Mouse (Mus musculus) layer of hippocampus, postnatal 25 days (tissue): Measurements from ENCODE around the gene Usp18. TPM values are rescaled to one million over a fixed set of nuclear protein-coding genes. Genes with fewer than 3 reads are reported as not detected.

ENCODE experiments used
- DNase-seq, 2 experiments: peaks; one replicate each; pipeline ENCODE4 v3.0.0; 2022; ENCODE audit warnings: mixed read lengths in 2 of 2, low spot score in 1 of 2; ENCODE audit errors: extremely low spot score in 1 of 2
- total RNA-seq, 2 experiments: library from RNA; stranded (reverse); gene quantifications; 2 replicates each; pipeline ENCODE4 v1.2.3; 2021

Gene Usp18
- total RNA-seq, 2 experiments from 2014 or later = 0.26 to 0.30 TPM

DNA sequence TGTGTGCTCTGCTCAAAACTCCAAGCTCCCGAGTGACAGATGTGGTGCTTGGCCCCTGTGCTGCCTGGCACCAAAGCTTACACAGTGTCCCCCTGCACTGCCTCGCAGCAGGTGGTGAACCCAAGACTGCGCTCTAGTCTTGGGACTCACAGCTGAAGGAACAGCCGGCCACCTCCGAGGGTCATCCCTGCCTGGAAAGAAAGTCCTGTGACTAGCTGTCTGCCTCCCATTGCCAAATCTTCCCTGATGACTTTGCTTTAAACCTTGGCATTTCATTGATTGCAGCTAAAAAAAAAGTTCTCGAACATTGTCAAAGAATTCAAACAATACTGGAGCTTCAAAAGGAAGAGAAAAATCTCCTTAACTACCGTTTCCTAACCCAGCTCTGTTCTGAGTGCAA is 53.6 kb downstream of the Usp18 start:
- no peak for DNase-seq

GRCm38 (mm10) chr6:121299954-121300353 is 54.2 kb downstream of the Usp18 start, which contains the start of gene Slc6a13:
Gene Slc6a13 (plus strand): TSS chr6:121300227.
- no peak for DNase-seq

GRCm38 (mm10) chr6:121300504-121300903 is 54.8 kb downstream of the Usp18 start:
- DNase-seq = no peak

- DNase-seq = no peak
Measured at GRCm38 (mm10) chr6:121303466-121304220, 57.9 kb downstream of the Usp18 start.

GRCm38 (mm10) chr6:121304630-121305029 is 58.9 kb downstream of the Usp18 start:
- DNase-seq = no peak

DNA sequence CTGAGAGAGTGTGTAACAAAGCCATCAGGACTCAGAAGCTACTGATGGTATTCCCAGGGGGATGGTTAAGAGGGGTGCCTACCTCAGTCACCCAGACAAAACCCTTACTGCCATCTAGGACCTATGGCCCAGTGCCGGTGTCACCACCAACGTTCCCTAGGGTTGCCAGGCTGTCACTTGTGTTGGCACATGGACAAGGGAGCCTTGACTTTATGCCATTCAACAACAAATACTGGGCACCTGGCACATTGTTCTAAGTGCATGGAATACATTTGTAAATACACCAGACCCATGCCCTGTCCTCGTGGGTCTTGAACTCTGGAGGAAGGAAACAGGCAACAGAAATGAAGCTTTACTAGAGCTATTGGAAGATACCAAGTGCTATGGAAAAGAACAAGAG is 59.9 kb downstream of the Usp18 start:
- no peak for DNase-seq

DNA sequence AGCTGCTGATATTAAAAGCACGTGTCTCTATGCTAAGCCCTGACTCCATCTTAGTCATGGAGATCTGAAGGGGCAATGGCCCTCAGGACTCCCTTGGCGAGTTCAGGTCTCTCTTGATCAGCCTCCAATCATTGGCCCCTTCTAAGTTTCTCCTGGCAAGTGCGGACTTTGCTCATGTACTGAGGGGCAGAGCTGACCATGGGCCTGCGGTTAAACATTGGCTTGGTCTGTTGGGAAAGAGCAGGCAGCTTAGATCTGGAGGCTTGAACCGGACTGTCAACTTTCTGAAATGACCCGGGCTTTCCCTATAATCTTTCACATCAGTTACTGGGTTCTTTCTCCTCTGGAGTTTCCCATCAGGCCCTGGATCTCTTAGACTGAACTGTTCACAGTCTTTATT is 65.3 kb downstream of the Usp18 start:
- no peak for DNase-seq

GRCm38 (mm10) chr6:121319099-121319498 is 73.4 kb downstream of the Usp18 start:
- no peak for DNase-seq

Other genes with a start within 250 kb of the Usp18 start
- gene Mical3, start 114.9 kb upstream of the Usp18 start, total RNA-seq = 10 to 100 TPM; 75.0 to 88.0 TPM
- gene Pex26, start 62.2 kb upstream of the Usp18 start, total RNA-seq = 10 to 100 TPM; 11.0 to 11.9 TPM
- 1 to 10 TPM; 4.3 to 5.3 TPM for gene Tuba8, start 35.2 kb upstream of the Usp18 start, total RNA-seq
- 1 to 10 TPM; 7.4 to 8.5 TPM for gene Slc6a13, start 54.3 kb downstream of the Usp18 start, total RNA-seq
- 1 to 10 TPM; 1.7 TPM for gene Slc6a12, start 97.2 kb downstream of the Usp18 start, total RNA-seq
- 100 to 1,000 TPM; 109 to 129 TPM for gene Iqsec3, start 227.8 kb downstream of the Usp18 start, total RNA-seq